Mouse (Mus musculus) liver, embryonic 16.5 days (tissue): ENCODE data around the gene Krtap28-10. TPM values are rescaled to one million over a fixed set of nuclear protein-coding genes. Genes with fewer than 3 reads are reported as not detected.

Experiments used
- ATAC-seq: fragments of 200-750 bp; cut with Nextera tagmentation; 2 replicates; pipeline ENCODE4 v1.8.0; 2017; ENCODE audit warnings: low read depth, mild to moderate bottlenecking, moderate number of reproducible peaks, moderate library complexity
- H3K27ac ChIP-seq: fragments of 300-500 bp; sonication (generic); 2 replicates; pipeline ENCODE4 v1.5.1; 2014; ENCODE audit warnings: mild to moderate bottlenecking, low read length
- H3K27me3 ChIP-seq: fragments of 300-500 bp; sonication (generic); 2 replicates; pipeline ENCODE4 v1.6.1; 2014; ENCODE audit warnings: low read depth, low read length, mixed read lengths; ENCODE audit not compliant: control insufficient read depth, insufficient read depth
- H3K36me3 ChIP-seq: fragments of 300-500 bp; sonication (generic); 2 replicates; pipeline ENCODE4 v1.6.1; 2014; ENCODE audit warnings: mild to moderate bottlenecking; ENCODE audit not compliant: control insufficient read depth, insufficient read depth
- H3K4me1 ChIP-seq: fragments of 300-500 bp; sonication (generic); 2 replicates; pipeline ENCODE4 v1.6.1; 2014; ENCODE audit warnings: low read depth, low read length, mixed read lengths; ENCODE audit not compliant: control insufficient read depth
- H3K4me2 ChIP-seq: fragments of 300-500 bp; sonication (generic); 2 replicates; pipeline ENCODE4 v1.6.1; 2014; ENCODE audit warnings: low read depth, low read length, mixed read lengths
- H3K4me3 ChIP-seq: fragments of 300-500 bp; sonication (generic); 2 replicates; pipeline ENCODE4 v1.5.1; 2014; ENCODE audit warnings: low read depth, mild to moderate bottlenecking, low read length
- H3K9ac ChIP-seq: fragments of 300-500 bp; sonication (generic); 2 replicates; pipeline ENCODE4 v1.6.1; 2014; ENCODE audit warnings: low read depth, low read length
- H3K9me3 ChIP-seq: fragments of 300-500 bp; sonication (generic); replicated peaks from 2 replicates; pipeline ENCODE4 v1.6.1; 2016; ENCODE audit warnings: low read length; ENCODE audit not compliant: control insufficient read depth
- WGBS: fragments of 180-500 bp; shearing (Covaris S2); extraction: QIAGEN DNeasy Blood & Tissue Kit; methylation state at CpG from one replicate; pipeline ENCODE4 v1.1.7; 2014; ENCODE audit not compliant: insufficient replicate concordance; 5-methylcytosine and 5-hydroxymethylcytosine counted together
- polyA plus RNA-seq: library from polyadenylated mRNA; unstranded; fragments of >200 nt; fragmentation: Nextera tagmentation; extraction: Ambion mirVana; gene quantifications from 2 replicates; pipeline ENCODE4 v1.2.1, GENCODE M21; 2015

The Krtap28-10 gene
- polyA plus RNA-seq, 1 experiment from 2014 or later: not detected

DNA sequence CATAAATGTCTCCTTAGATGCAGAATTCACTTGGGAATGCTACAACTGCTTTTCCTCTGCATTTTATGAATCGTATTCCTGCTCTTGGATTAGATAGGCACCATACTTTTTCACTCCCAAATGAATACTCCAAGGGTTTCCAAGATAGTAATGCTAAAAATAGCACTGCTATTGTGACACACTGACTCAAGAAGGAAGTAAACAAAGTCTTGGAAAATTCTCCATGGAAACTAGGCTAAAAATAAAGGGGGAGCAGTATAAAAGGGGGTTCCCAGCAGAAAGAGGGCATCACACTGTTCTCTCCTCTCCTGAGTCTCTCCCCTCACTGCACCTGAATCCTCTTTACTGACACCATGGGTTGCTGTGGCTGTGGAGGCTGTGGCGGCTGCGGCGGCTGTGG is 18.4 kb upstream of the Krtap28-10 start, which contains the start of gene Krtap28-13:
Krtap28-13 (plus strand) TSS at position 288 of the 400 bp plus-strand sequence.
- H3K9ac ChIP-seq: no peak within 1 kb of the TSS

DNA sequence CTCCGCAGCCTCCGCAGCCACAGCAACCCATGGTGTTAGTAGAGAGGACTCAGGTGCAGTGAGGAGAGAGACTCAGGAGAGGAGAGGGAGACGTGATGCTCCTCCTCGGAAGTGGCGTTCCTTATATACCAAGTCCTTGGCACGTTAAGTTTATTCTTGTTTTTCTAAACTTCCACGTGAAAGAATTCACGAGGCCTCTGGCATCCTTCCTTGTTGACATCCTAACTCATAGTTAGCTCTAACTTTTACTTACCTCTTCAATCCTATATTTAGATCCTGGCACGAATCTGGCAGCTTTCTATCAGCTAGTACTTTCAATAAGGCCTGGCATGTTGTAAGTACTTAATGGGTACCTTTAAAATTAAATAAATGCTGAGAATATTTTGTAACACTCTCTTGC is 17.0 kb upstream of the Krtap28-10 start, which contains the start of gene A030005K14Rik:
A030005K14Rik (minus strand) TSS at position 101 of the 400 bp plus-strand sequence.
- no peak for ATAC-seq
- H3K27ac ChIP-seq: no peak within 1 kb of the TSS
- H3K9ac ChIP-seq: no peak within 1 kb of the TSS
- H3K4me2 ChIP-seq: no peak within 1 kb of the TSS
- H3K4me1 ChIP-seq: no peaks in the 10 kb centered on the region
- H3K9me3 ChIP-seq: no peaks in the 10 kb centered on the region
- no peaks in the 10 kb centered on the region for H3K36me3 ChIP-seq
- H3K4me3 ChIP-seq: no peak within 1 kb of the TSS
- WGBS: 70% methylated on average over 9 of the region's 9 CpGs
- no peaks in the 10 kb centered on the region for H3K27me3 ChIP-seq

More for the DNA sequence above, 18.4 kb upstream of the Krtap28-10 start, which contains the start of gene Krtap28-13:
- Histone ChIP-seq H3K9me3 (no peaks in the 10 kb centered on the region), H3K27me3 (no peaks in the 10 kb centered on the region), H3K4me2 (no peak within 1 kb of the TSS), H3K27ac (no peak within 1 kb of the TSS), H3K4me3 (no peak within 1 kb of the TSS), H3K4me1 (no peaks in the 10 kb centered on the region), H3K36me3 (no peaks in the 10 kb centered on the region)
- 75% methylated on average over 4 of the region's 4 CpGs for WGBS
- ATAC-seq: no peak

DNA sequence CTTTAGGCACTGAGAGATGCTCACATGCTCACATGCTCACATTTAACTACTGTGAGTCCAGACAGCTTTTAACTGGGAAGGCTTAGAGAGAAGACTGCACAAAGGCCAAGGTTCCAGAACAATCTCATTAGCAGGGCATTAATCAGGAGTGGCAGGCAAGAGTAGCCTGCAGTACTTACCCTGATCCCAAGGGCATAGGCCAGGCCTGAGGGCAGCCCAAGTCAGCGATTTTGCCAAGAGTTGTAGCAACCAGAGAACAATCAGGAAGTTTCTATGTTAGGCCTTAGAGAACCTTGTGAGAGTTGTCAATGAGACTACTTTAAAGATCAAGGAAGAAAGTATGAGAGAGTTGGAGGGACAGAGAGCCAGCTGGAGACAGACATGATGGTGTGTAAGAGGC is 16.2 kb upstream of the Krtap28-10 start:
- Histone ChIP-seq H3K4me2 (no peak overlapping the region), H3K36me3 (no peaks in the 10 kb centered on the region), H3K27me3 (no peaks in the 10 kb centered on the region), H3K4me1 (no peaks in the 10 kb centered on the region), H3K27ac (no peak overlapping the region), H3K4me3 (no peak overlapping the region), H3K9ac (no peak overlapping the region), H3K9me3 (no peaks in the 10 kb centered on the region)
- no peak for ATAC-seq
- WGBS: 50% methylated on average over 1 of the region's 1 CpGs

DNA sequence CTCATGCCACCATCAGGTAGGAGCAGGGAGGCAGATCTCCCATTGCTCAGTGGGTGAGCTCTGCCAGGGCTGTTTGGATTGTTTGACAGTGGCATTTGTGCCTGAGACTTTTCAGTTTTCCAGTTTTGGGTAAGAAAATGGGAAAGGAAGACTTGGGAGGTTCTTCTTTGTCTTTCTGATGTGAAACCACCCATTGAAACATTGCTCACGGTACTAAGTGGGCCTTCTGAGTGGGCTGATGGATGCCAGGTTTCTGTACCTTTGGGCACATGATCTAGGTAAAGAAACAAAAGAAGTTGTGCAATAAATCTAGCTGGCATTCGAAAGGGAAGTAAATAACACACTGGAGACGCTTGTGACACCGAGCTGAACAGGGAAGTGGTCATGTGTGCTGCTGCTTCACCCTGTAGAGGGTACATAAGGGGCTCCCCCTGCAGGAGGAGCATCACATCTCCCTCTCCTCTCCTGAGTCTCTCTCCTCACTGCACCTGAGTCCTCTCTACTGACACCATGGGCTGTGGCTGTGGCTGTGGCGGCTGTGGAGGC is 2.7 kb upstream of the Krtap28-10 start, which contains the start of gene Gm47969:
Gm47969 (plus strand) TSS at position 51 of the 546 bp plus-strand sequence.
- Histone ChIP-seq H3K27ac (no peak within 1 kb of the TSS), H3K4me1 (no peaks in the 10 kb centered on the region), H3K27me3 (no peaks in the 10 kb centered on the region), H3K9me3 (no peaks in the 10 kb centered on the region), H3K36me3 (no peaks in the 10 kb centered on the region), H3K4me3 (no peak within 1 kb of the TSS), H3K4me2 (no peak within 1 kb of the TSS), H3K9ac (no peak within 1 kb of the TSS)
- WGBS: 29% methylated on average over 5 of the region's 5 CpGs
- ATAC-seq: no peak

DNA sequence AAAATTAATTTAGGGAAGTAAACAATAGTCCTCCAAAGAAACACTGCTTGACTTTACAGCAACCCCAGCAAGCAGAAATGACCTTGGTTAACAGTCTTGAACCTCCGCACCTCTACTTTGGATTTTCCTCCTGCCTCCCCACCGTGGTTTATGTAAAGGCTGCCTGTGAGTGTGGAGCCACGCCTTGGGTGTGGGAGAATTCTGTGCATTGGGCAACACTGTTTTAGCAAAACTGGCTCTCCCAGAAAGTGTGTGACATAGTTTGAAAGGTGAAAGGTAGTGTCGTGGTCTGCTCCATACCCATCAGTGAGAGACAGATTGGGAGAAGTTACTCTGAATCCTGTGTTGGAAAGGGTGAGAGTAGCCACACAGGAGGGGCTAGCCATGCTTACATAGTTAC is 3.2 kb downstream of the Krtap28-10 start:
- Histone ChIP-seq H3K4me2 (no peak overlapping the region), H3K27me3 (no peaks in the 10 kb centered on the region), H3K9me3 (no peaks in the 10 kb centered on the region), H3K36me3 (no peaks in the 10 kb centered on the region), H3K27ac (no peak overlapping the region), H3K4me3 (no peak overlapping the region), H3K4me1 (no peaks in the 10 kb centered on the region), H3K9ac (no peak overlapping the region)
- WGBS: 53% methylated on average over 4 of the region's 4 CpGs
- ATAC-seq: no peak

DNA sequence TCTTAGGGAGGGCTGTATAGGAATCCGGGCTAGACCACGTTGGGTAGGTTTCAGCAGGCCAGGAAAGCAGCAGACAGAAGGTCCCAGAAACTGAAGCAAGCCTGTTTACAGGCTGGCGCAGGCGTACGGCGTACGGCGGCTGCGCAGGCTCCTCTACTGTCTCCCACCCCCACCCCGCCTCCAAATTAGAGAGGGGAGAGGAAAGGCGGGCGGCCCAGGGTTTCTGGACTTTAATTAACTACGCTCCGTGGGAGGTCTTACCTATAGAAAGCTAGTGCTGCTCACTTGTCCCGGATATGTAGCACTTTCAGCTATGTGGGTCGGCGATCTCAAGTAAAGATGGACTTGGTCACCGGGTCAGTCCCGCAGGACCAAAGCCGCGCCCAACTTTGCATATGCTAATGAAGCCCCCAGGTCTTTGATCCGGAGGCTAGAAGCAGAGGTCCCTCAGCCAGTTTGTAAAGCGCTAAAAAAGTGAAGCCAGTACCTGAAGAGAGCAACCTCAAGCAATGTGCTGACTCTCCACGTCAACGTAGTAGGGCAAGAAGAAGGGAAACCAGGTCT is 4.1 kb downstream of the Krtap28-10 start, which contains the start of gene Slc19a3:
Slc19a3 (minus strand) TSS at position 340 of the 564 bp plus-strand sequence.
- 0 out of 2 replicates have a peak, but pooled peaks have one; percentile 53 for ATAC-seq
- H3K4me1 ChIP-seq: no peaks in the 10 kb centered on the region
- peak within 1 kb of the TSS; percentile 46 for H3K4me3 ChIP-seq
- H3K27me3 ChIP-seq: no peaks in the 10 kb centered on the region
- H3K36me3 ChIP-seq: no peaks in the 10 kb centered on the region
- no peak within 1 kb of the TSS for H3K9ac ChIP-seq
- H3K9me3 ChIP-seq: no peaks in the 10 kb centered on the region
- WGBS: under 1% methylated on average over 25 of the region's 25 CpGs
- H3K4me2 ChIP-seq: peak within 1 kb of the TSS; percentile 45
- H3K27ac ChIP-seq: no peak within 1 kb of the TSS

DNA sequence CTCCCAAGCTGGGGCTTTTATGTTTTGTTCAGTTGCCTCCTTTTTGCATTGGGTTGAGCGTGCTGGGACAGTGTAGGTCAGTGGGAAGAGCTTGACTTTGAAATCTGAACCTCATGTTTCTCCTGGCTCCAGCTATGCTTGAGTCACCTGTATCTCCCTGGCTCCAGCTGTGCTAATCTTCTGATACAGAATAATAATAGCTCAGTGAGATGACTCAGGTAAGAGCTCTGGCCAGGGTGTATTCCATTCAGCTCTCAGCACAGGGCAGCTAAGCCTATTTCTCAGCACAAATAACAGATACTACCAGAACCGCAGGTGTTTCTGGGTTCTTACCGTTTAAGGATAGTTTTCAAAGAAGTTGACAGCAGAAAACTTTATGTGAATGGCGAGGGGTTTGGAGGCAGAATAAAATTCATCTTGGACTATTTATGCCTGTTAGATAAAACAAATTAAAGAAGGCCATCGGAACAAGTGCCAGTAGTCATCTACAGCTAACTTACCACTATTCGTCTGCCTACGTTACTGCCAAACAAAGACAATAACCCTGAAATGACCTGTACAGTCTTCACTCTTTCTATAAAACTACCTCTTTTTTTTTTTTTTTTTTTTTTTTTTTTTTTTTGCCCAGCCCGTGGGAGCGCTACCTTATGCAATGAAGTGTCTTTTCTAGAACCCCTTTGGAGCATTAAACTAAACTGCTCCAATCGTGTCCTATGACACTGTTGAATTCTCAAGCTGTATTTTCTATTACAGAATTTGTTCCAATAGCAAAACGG is 5.2 kb downstream of the Krtap28-10 start:
- no peaks in the 10 kb centered on the region for H3K36me3 ChIP-seq
- H3K9ac ChIP-seq: no peak overlapping the region
- H3K4me1 ChIP-seq: no peaks in the 10 kb centered on the region
- no peak overlapping the region for H3K27ac ChIP-seq
- 62% methylated on average over 11 of the region's 11 CpGs for WGBS
- H3K4me3 ChIP-seq: no peak overlapping the region
- H3K9me3 ChIP-seq: no peaks in the 10 kb centered on the region
- no peak overlapping the region for H3K4me2 ChIP-seq
- no peak for ATAC-seq
- H3K27me3 ChIP-seq: no peaks in the 10 kb centered on the region

DNA sequence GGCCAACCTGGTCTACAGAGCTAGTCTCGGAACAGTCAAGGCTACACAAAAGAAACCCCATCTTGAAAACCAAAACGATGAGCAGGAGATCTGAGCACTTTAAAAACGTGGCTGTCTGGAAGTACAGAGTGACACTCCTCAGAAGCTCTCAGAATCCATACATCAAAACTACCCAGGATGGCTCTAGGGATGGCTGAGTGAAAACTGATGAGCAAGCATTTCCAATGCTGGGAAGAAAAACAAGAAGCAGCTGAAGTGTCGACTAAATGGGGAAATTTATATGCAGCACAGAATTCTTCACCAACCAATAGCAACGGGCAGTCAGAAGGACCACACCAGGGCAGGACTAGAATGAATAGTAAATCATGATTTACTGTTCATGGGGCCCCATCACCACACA is 7.8 kb downstream of the Krtap28-10 start:
- Histone ChIP-seq H3K27ac (no peak overlapping the region), H3K36me3 (no peaks in the 10 kb centered on the region), H3K4me1 (no peaks in the 10 kb centered on the region), H3K4me3 (no peak overlapping the region), H3K9me3 (no peaks in the 10 kb centered on the region), H3K4me2 (no peak overlapping the region), H3K9ac (no peak overlapping the region), H3K27me3 (no peaks in the 10 kb centered on the region)
- no peak for ATAC-seq
- WGBS: 51% methylated on average over 5 of the region's 5 CpGs

DNA sequence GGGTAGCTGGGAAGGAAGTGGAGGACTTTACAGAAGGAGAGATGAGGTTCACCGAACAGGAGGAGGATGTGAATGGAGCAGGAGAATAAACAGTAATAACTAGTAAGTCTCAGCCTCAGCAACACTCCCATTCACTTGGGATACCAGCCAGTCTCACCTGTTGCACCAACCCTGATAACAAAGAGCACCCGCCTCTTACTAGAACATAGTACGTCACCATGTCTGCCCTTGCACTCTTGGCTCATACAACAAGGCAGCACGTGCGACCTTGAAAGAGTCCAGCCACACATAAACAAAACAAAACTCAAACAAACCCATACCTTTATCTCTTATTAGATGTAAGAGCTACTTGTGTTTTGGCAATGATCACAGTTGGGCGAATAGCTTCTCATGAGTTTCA is 9.8 kb downstream of the Krtap28-10 start:
- 66% methylated on average over 6 of the region's 6 CpGs for WGBS
- H3K27me3 ChIP-seq: no peaks in the 10 kb centered on the region
- no peak for ATAC-seq

More for the DNA sequence above, 9.8 kb downstream of the Krtap28-10 start:
- no peak overlapping the region for H3K27ac ChIP-seq
- no peak overlapping the region for H3K4me2 ChIP-seq
- no peaks in the 10 kb centered on the region for H3K36me3 ChIP-seq
- H3K9me3 ChIP-seq: no peaks in the 10 kb centered on the region
- no peaks in the 10 kb centered on the region for H3K4me1 ChIP-seq
- no peak overlapping the region for H3K4me3 ChIP-seq
- H3K9ac ChIP-seq: no peak overlapping the region
